Mouse (Mus musculus) ES-Bruce4 (cell line): Measurements from ENCODE around the gene Sspo.

ENCODE experiments used
- CTCF ChIP-seq: IDR thresholded peaks from one replicate; pipeline ENCODE4 v1.8.1; 2011; ENCODE audit warnings: low read depth, low read length
- EP300 ChIP-seq: IDR thresholded peaks from 2 replicates; pipeline ENCODE4 v1.6.1; 2011; ENCODE audit warnings: low read depth, low read length; ENCODE audit not compliant: insufficient read depth
- POLR2A ChIP-seq: IDR thresholded peaks from one replicate; pipeline ENCODE4 v1.8.1; 2011; ENCODE audit warnings: low read length; ENCODE audit not compliant: insufficient read depth

DNA sequence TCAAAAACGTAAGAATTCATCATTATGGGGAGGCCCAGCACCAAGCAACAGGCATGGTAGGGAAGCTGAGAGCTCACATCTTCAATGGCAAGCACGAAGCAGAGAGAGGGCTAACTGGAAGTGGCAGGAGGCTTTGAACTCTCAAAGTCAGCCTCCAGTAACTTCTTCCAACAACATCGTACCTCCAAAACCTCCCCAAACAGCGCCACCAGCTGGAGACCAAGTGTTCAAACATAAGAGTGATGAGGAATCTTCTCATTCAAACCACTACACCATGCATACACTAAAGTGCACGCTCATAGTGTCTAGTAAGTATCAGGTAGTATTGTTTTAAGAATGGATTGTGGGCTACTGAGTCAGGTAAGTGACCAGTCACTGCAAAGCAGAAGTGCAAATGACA lies 24.0 kb upstream of the Sspo start:
- TF ChIP-seq POLR2A (no peak), EP300 (no peak), CTCF (no peak)
